Mouse (Mus musculus) small intestine, adult 2 months (tissue): ENCODE data around the gene Nkiras2.

ENCODE experiments used
- CTCF ChIP-seq: fragments of 200-500 bp; IDR thresholded peaks from 2 replicates; pipeline ENCODE4 v1.5.1; 2012; ENCODE audit warnings: low read depth, mild to moderate bottlenecking, control low read depth, inconsistent platforms, low read length, moderate library complexity, mixed read lengths; ENCODE audit not compliant: insufficient replicate concordance, insufficient read length; ENCODE audit errors: extremely low read depth
- POLR2A ChIP-seq: fragments of 200-500 bp; IDR thresholded peaks from 2 replicates; pipeline ENCODE4 v1.6.1; 2012; ENCODE audit warnings: low read depth, mild to moderate bottlenecking, control low read depth, inconsistent platforms, low read length, moderate library complexity

DNA sequence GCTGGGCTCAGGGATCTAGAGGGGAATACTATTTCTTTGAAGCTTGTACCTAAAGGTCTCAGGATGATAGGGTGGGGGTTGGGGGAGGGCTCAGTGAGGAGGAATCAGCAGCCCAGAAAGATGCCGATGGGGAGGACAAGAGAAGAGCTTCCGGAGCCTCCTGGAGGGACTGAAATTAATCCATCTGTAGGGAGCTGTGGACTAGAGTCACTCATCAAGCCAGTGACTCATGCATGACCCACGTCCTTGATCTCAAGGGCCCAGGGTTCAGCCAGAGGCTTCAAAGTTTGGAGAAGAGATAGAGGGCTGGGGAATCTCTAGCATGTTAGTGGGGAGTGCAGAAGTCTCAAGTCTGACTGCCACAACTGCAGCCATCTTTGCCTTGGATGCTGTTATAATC lies 32.7 kb downstream of the Nkiras2 start:
- TF ChIP-seq POLR2A: no peak
- TF ChIP-seq CTCF: no peak
